Mouse (Mus musculus) testis, adult 10 weeks (tissue): Measurements from ENCODE around the gene Socs5. TPM values are rescaled to one million over a fixed set of nuclear protein-coding genes. Genes with fewer than 3 reads are reported as not detected.

Experiments used
- polyA plus RNA-seq: library from polyadenylated mRNA; stranded (reverse); fragments of 350-450 nt; fragmentation: Illumina TruSeq; extraction: RNeasy Lipid Tissue Mini Kit (QIAGEN cat#74804); gene quantifications from one replicate; pipeline ENCODE4 v1.2.3, GENCODE M21; 2014; ENCODE audit warnings: low read depth, low replicate concordance

The Socs5 gene
- polyA plus RNA-seq, result 9.4 TPM

GRCm38 (mm10) chr17:87107623-87108221 is at the start of gene Socs5:
Gene Socs5 (plus strand): TSS chr17:87107679.

Other genes starting within 250 kb of the Socs5 start
- gene Tmem247, start 190.3 kb upstream of the Socs5 start, polyA plus RNA-seq, result 69.6 TPM
- gene Atp6v1e2, start 159.8 kb upstream of the Socs5 start, polyA plus RNA-seq, result 34.1 TPM
- 2.5 TPM for gene Rhoq, start 144.6 kb upstream of the Socs5 start, polyA plus RNA-seq
- 283 TPM for gene Pigf, start 82.3 kb upstream of the Socs5 start, polyA plus RNA-seq
- 325 TPM for gene Cript, start 82.1 kb upstream of the Socs5 start, polyA plus RNA-seq
- gene Mcfd2, start 158.3 kb downstream of the Socs5 start, polyA plus RNA-seq, result 40.6 TPM
- 19.6 TPM for gene Ttc7, start 175.2 kb downstream of the Socs5 start, polyA plus RNA-seq